Mouse (Mus musculus) frontal cortex, postnatal 36 days (tissue): ENCODE measurements around the gene Trhr2.

Experiments used
- DNase-seq, 2 experiments: peaks; one replicate each; pipeline ENCODE4 v3.0.0; 2022; ENCODE audit warnings: low spot score in 2 of 2

The Trhr2 gene

GRCm38 (mm10) chr8:122307836-122308235 is 52.7 kb downstream of the Trhr2 start:
- no peak for DNase-seq
